Mouse (Mus musculus): ENCODE results near the gene Sgk1. TPM values are rescaled to one million over a fixed set of nuclear protein-coding genes. Genes with fewer than 3 reads are reported as not detected.
A peak's percentile ranks its signal among the peaks of the same experiment; 100 is the strongest.

Gene Sgk1
- polyA plus RNA-seq, 1 experiment, result 64.1 TPM

- no peak overlapping the region for H3K27ac ChIP-seq (ENCODE audit: insufficient read depth, low read length)
- no peak for TF ChIP-seq POLR2A (IDR thresholded peaks at IDR 0.05; ENCODE audit: extremely low read depth, insufficient read depth, low read length)
- no peak for TF ChIP-seq CTCF (IDR thresholded peaks at IDR 0.05; ENCODE audit: extremely low read depth, insufficient read depth, low read length)
- H3K4me3 ChIP-seq (ENCODE audit: insufficient read depth, low read length), result no peak overlapping the region
- no peaks in the 10 kb centered on the region for H3K4me1 ChIP-seq (ENCODE audit: control insufficient read depth, insufficient read depth, low read length)
Observed at GRCm38 (mm10) chr10:21978421-21978820, 96.4 kb downstream of the Sgk1 start.

GRCm38 (mm10) chr10:21979286-21979965 lies 97.4 kb downstream of the Sgk1 start:
- Histone ChIP-seq H3K4me1 (ENCODE audit: control insufficient read depth, insufficient read depth, low read length) (no peaks in the 10 kb centered on the region), H3K4me3 (ENCODE audit: insufficient read depth, low read length) (no peak overlapping the region), H3K27ac (ENCODE audit: insufficient read depth, low read length) (no peak overlapping the region)
- no peak for TF ChIP-seq POLR2A (IDR thresholded peaks at IDR 0.05; ENCODE audit: extremely low read depth, insufficient read depth, low read length)
- no peak for TF ChIP-seq CTCF (IDR thresholded peaks at IDR 0.05; ENCODE audit: extremely low read depth, insufficient read depth, low read length)

GRCm38 (mm10) chr10:21980780-21981435 lies 98.9 kb downstream of the Sgk1 start:
- Histone ChIP-seq H3K4me1 (ENCODE audit: control insufficient read depth, insufficient read depth, low read length) (no peaks in the 10 kb centered on the region), H3K4me3 (ENCODE audit: insufficient read depth, low read length) (no peak overlapping the region), H3K27ac (ENCODE audit: insufficient read depth, low read length) (no peak overlapping the region)
- TF ChIP-seq POLR2A (IDR thresholded peaks at IDR 0.05; ENCODE audit: extremely low read depth, insufficient read depth, low read length) (no peak), CTCF (IDR thresholded peaks at IDR 0.05; ENCODE audit: extremely low read depth, insufficient read depth, low read length) (no peak)

GRCm38 (mm10) chr10:21982303-21982702 lies 100.3 kb downstream of the Sgk1 start:
- no peak for TF ChIP-seq POLR2A (IDR thresholded peaks at IDR 0.05; ENCODE audit: extremely low read depth, insufficient read depth, low read length)
- TF ChIP-seq CTCF (IDR thresholded peaks at IDR 0.05; ENCODE audit: extremely low read depth, insufficient read depth, low read length), result no peak
- no peak overlapping the region for H3K27ac ChIP-seq (ENCODE audit: insufficient read depth, low read length)
- H3K4me3 ChIP-seq (ENCODE audit: insufficient read depth, low read length), result no peak overlapping the region
- no peaks in the 10 kb centered on the region for H3K4me1 ChIP-seq (ENCODE audit: control insufficient read depth, insufficient read depth, low read length)

GRCm38 (mm10) chr10:21988489-21988888 lies 106.5 kb downstream of the Sgk1 start:
- peaks cover 2% of the 10 kb centered on the region; the same call in 1 of the 2 replicates for H3K4me1 ChIP-seq (ENCODE audit: control insufficient read depth, insufficient read depth, low read length)
- no peak for TF ChIP-seq CTCF (IDR thresholded peaks at IDR 0.05; ENCODE audit: extremely low read depth, insufficient read depth, low read length)
- H3K27ac ChIP-seq (ENCODE audit: insufficient read depth, low read length), result no peak overlapping the region

GRCm38 (mm10) chr10:21991351-21991840 lies 109.4 kb downstream of the Sgk1 start:
- peak overlapping the region; percentile 15; the same call in 1 of the 2 replicates for H3K4me3 ChIP-seq (ENCODE audit: insufficient read depth, low read length)
- no peak overlapping the region for H3K27ac ChIP-seq (ENCODE audit: insufficient read depth, low read length)
- H3K4me1 ChIP-seq (ENCODE audit: control insufficient read depth, insufficient read depth, low read length), result peaks cover 2% of the 10 kb centered on the region; the same call in 1 of the 2 replicates
- TF ChIP-seq CTCF (IDR thresholded peaks at IDR 0.05; ENCODE audit: extremely low read depth, insufficient read depth, low read length) (peak; percentile 67), POLR2A (IDR thresholded peaks at IDR 0.05; ENCODE audit: extremely low read depth, insufficient read depth, low read length) (no peak)

More at GRCm38 (mm10) chr10:21988489-21988888, 106.5 kb downstream of the Sgk1 start:
- H3K4me3 ChIP-seq (ENCODE audit: insufficient read depth, low read length), result no peak overlapping the region

GRCm38 (mm10) chr10:21991986-21992833 lies 110.2 kb downstream of the Sgk1 start:
- Histone ChIP-seq H3K4me1 (ENCODE audit: control insufficient read depth, insufficient read depth, low read length) (peaks cover 2% of the 10 kb centered on the region; the same call in 1 of the 2 replicates), H3K27ac (ENCODE audit: insufficient read depth, low read length) (peak overlapping the region; percentile 38), H3K4me3 (ENCODE audit: insufficient read depth, low read length) (peak overlapping the region; percentile 82; the same call in 1 of the 2 replicates)
- no peak for TF ChIP-seq CTCF (IDR thresholded peaks at IDR 0.05; ENCODE audit: extremely low read depth, insufficient read depth, low read length)
- TF ChIP-seq POLR2A (IDR thresholded peaks at IDR 0.05; ENCODE audit: extremely low read depth, insufficient read depth, low read length), result no peak

GRCm38 (mm10) chr10:21992834-21993514 lies 111.0 kb downstream of the Sgk1 start:
- TF ChIP-seq CTCF (IDR thresholded peaks at IDR 0.05; ENCODE audit: extremely low read depth, insufficient read depth, low read length) (peak; percentile 29; the same call in 1 of the 2 replicates), POLR2A (IDR thresholded peaks at IDR 0.05; ENCODE audit: extremely low read depth, insufficient read depth, low read length) (no peak)
- peaks cover 2% of the 10 kb centered on the region; the same call in 1 of the 2 replicates for H3K4me1 ChIP-seq (ENCODE audit: control insufficient read depth, insufficient read depth, low read length)
- peak overlapping the region; percentile 82 for H3K4me3 ChIP-seq (ENCODE audit: insufficient read depth, low read length)
- peak overlapping the region; percentile 38; the same call in 1 of the 2 replicates for H3K27ac ChIP-seq (ENCODE audit: insufficient read depth, low read length)

Measured in cortical plate, adult 2 months (tissue).